Mouse (Mus musculus) frontal cortex, postnatal 36 days (tissue): ENCODE data around the gene Cux2.
A peak's percentile ranks its signal among the peaks of the same experiment; 100 is the strongest.

ENCODE experiments used
- DNase-seq, 2 experiments: peaks; one replicate each; pipeline ENCODE4 v3.0.0; 2022; ENCODE audit warnings: low spot score in 2 of 2

The Cux2 gene

DNA sequence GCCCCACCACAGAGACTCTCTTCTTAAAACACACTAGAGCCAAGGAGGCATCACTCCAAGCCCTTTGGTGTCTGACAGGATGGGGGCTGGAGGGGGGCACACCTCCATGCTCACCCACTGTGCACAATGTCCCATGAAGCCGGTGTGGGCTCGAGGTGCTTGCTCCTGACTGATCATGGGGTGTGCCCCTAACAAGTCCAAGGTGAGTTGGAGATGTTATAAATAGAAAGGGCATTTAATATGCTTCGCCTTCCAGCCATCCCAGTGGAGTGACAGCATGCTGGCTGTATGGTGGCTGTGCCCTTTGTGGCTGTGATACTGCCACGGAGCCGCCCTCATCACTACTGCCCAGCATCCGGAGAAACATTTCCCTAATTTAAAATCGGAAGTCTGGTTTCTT lies 87.5 kb downstream of the Cux2 start:
- DNase-seq, result no peak

DNA sequence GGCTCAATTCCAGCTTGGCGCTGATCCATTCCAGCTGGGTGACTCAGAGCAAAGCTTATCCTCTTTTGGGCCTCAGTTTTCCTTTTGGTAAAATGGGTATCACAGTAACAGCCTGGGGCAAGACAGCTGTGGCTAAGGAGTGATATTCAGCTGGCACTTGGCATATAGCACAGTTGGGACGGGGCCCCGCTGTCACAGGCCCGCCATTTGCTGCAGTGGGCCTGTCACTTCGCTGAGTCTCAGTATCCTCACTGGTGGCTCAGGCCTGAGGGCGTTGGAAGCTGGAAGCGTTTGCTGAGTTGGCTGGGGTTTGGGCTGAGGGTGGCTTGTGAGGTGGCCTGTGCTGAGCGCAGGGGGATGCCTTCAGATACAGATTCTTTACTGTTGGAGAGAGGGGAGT lies 88.6 kb downstream of the Cux2 start:
- no peak for DNase-seq

DNA sequence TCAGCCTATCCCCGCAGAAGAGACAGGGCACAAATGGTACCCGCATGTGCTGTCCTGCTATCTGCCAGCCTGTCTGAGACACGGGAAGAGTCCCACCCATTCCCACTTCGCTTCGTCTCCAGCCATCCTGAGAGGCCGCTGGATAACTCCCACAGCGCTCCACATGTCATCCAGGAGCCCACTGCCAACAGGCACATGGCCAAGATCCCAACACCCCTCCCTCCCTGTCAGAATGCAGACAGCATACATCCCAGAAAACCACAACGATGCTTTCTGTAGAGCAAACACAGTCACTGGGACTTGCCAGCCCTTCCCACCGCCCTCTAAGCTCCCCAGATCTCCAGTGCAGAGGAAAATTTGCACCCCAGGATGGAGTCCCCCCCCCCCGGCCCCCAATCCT lies 90.2 kb downstream of the Cux2 start:
- no peak for DNase-seq

DNA sequence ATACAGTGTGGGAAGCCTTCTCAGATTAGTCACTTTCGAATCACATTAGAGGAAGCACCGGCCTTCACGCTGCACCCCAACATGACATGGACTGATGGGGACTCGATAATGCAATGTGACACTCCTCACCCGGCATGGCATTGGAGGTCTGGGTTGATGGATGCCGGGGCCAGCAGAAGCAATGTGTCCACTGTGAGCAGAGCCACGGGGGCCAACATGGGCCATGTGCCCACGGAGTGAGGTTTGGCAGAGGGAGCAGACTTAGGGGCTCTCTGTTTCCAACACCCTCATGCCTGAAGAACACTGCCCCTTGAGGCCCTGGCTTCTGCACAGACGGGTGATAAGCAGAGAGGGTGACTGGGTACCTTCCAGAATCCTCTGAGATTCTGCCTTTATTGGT lies 91.4 kb downstream of the Cux2 start:
- DNase-seq, result no peak

DNA sequence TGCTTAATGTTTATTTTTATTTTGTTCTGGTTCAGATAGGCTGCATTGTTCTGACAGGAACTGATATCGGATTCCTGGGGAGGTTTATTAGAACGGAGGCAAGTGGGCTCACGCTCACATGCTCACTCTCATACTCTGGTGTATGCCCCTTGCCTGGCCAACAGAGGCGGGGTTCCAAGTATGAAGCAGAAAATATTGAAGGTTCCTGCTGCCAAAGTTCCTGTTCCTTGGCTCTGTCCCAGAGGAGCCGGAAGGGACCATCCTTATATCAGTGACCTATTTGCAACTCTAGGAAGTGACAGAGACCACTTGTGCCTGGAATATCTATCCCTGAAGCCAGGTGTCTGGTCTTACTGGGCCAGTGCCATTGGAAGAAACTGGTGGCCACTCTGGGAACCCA lies 94.1 kb downstream of the Cux2 start:
- no peak for DNase-seq

DNA sequence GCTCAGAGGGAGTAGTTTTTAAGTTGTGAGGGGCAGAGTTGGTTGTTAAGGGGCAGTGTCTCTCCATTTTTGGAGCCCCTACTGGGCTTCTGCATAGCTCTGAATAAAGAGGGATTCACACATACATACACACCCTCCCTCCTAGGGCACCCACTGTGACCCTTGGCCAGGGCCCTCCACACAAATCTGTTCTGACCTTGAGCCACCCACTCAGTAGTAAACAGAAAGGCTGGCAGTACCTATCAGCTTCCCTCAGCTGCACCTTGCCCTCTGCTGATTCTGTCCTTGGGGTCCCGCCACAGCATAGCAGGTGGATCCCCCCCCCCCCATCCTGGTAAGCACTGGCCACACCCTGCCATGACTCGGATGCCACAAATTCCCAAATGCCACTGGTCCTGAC lies 99.7 kb downstream of the Cux2 start:
- no peak for DNase-seq

DNA sequence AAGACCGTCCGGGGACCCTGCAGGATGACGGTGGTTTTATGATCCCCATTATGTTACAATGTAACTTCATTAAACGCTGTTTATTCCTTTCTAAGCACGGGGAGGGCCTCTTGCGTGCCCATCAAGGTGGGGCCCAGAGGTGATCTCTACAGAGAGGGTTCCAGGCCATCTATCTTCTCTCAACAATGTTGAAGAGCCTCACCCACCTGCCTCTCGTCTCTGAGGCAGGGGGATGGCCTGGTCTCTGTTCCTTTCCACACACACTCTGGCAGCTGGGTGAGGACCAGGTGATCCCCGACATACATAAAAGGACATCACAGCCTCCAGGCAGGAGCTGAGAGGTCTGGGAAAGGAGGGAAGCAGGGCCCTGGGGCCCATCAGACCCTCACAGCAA lies 100.9 kb downstream of the Cux2 start:
- DNase-seq, result no peak

DNA sequence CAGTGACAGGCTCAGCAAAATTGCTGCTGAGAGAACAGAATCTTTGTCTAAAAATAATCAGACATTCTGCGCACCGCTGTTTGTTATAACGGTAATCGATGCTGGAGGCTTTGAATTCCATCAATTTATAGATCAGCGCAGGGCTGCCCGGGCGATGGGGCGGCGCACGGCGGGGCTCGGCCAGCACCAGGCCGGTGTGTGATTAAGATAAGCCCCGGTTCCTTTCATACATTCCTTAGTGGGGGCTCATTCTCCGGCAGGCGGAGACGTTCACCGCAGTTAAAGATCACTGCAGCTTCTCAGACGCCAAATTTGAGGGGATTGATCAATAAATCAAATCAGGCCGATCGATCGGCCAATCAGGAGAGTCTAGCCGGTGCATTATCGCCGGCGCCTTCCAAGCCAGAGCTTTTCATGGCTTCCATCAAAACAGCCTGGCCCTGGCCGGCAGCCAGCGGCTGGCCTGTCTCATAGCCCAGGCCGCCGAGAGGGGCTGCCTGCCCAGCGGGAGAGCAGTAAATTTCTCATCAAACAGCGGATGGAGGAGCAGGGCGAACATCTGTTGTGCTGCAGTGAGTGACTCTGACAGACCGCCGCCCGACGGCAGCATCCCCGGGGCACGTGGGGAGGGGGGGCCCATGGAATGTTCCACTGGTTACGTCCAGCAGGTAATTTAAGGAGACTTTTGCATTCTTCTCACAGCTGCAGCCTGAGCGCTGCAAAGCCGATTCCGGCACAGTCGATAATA lies 101.4 kb downstream of the Cux2 start:
- DNase-seq, result no peak

DNA sequence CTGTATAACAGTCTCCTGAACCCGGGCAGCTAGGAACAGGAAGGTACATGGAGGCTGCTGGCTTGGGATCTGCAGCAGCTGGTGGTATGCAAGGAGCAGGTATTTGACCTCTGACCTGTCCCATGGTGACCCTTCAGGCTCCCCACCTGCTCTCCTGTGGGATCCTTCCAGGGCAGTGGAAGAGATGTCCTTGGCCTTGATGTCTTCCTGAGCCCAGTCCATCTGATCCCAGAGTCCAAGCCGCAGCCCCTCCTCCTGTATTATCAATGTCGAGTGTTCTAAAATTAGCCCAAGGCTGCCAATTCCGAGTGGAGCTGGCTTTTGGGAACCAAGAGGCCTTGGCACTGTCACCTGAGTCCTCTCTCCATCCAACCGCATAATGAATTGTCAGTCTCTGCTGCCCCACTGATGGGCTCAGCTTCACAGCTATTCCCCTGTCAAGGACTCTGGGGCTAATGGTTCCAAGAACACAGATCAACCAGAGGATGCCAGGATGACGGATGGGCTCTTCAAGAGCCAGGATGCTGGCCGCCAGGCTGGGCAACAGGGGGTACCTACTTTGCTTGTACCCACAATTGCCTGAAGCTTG lies 103.2 kb downstream of the Cux2 start:
- no peak for DNase-seq

DNA sequence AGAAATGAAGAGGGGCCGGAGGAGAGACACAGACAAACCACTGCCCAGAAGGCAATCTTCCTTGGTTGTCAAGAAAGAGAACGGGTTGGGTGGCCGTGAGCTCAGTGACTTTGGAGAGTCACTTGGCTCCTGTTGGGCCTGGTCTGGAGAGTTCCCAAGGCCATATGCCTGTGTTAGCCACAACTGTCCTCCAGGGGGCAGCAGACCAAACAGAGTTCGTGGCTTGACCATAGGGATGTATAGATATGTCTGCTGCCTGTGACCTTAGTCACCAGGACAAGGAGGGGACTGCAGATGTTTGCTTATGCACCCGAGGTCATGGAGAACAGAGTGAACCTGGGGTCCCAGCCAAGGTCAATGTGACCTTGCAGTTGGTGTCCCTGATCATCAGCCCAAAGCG lies 104.1 kb downstream of the Cux2 start:
- peak in 1 of 2 experiments; percentile 49 for DNase-seq

DNA sequence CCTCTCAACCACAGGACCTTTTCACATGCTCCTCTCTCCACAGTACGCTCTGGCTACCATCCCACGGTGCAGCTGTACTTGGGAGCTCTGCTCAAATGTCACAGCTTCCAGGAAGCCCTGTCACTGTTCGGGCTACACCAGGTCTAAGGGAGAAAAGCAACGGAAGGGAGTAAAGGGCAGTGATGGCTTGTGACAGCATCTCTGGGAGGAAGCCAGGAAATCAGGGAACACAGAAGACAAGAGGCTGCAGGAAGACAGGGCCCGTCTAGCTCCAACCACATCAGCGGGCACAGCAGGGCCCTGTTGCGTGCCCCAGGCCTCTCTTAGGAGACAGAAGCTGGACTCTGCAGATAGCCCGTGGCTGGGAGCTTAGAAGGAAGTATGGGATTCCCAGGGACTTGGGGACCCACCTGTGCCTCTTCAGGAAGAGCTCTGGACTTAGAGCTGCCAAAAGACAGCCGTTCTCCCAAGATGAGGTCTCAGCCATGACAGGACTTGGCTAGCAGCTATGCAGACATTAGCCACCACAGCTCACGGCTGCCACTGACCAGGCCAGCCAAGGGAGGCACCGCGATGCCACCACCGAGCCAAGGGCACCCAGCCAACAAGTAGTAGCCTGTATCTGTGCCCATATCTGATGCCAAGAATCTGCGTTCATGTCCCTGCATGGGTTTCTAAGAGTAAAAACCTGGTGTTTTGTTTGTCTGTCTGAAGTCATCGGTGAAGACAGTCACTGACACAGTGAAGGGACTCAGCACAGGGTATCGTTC lies 105.7 kb downstream of the Cux2 start:
- no peak for DNase-seq

DNA sequence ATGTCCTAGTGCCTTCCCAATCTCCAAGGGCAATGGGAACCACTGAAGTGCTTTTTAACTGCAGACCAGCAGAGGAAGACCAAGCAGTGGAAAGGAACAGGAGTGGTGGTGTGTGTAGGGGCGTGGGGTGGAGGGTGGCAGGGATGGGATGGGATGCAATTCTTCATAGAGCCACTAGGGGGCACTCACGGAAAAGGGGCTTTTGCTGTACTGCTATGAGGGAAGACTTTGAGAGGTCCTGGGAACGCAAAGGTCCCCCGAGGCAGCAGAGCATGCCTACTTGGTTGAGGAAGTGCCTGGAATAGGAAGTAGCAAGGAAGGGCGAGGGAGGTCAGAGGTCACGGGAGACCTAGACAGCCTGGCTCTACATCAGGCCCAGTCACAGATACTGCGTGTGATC lies 106.4 kb downstream of the Cux2 start:
- DNase-seq, result no peak

DNA sequence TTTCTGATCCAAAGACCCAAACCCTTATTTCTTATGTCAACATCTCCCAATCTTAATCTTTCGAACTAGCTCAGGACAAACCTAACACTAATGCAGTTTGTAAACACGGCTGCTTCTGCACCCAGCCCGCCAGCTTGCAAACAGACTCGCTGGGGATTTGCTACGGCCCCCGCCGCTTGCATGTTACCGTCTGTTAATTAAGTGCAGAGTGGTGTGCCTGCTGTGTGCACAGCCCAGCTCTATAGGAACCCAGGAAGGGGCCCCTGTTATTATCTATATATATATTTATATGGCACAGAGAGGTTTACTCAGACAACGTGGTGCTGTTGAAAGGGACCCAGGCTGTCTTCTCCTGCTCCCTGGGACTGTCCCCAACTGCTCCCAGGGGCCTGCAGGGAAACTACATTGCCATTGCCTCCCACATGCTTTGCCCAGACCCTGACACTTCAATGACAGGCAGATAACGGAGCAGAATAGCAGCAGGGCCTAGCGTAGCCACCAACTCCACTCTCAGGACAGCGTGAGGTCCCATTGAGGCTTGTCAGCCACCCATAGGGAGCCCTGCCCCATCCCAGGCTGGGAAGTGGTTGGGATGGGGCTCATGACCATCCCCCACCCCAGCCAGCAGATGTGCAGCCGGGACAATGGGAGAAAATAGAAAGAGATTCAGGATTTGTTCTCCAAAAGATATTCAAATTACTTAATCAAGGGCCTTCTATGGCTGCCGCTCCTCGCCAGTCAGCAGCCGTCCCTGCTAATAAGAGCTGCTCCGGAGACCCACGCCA lies 111.6 kb downstream of the Cux2 start:
- DNase-seq, result no peak

DNA sequence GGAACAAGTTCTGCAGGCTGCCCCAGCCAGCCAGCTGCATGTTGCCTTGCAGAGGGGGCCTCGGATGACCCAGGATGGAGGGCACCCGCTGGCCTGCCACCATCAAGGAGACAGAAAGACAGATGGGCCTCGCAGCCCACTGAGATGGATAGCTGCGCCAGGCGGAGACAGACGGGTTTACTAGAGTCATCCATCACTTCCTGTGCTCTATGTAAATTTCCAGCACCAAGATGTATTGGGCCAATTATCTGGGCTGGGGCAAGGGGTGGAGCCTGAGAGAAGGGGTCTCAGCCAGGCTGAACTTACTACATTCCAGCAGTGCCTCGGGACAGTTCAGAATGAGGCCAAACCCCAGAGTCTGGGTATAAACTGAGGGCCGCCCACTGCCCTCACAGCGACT lies 119.6 kb downstream of the Cux2 start:
- DNase-seq, result no peak

DNA sequence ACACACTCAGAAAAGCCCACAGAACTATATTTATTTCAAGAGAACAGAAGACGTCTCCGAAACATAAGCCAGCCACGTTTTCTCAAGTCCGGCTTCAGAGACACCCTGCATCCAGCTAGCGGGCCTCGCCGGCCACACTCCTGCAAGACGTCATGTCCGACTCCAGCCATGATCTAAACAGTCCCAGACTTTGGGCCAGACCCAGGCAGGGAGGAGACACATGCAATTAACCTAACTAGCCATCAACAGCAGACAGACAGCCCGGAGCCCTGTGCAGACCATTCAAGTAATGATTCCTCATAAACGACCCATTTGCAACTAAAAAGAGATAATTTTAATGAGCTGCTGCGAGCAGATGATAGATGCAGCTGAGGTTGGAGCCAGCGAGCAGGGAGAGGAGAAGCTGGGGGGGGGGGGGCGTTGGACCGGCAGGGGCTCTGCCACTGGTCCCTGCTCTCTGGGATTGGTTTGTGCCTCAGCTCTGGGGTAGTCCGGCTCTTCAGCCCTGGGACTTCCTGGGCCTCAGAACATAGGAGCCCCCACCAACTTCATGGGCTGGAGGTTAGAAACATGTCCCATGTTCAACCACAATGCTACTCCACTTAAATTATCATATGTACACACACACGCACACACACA lies 121.4 kb downstream of the Cux2 start:
- DNase-seq, result no peak

DNA sequence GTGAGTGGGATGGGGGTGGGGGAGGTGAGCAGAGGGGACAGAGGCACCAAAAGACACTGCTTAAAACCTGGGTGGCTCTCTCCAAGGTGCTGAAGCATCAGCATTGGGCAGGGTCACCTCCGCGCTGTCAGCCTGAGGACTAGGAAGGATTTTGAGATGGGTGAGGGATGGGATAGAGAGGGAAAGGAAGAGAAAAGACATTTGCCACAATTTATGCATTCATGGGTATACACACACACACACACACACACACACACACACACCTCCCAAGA lies 123.4 kb downstream of the Cux2 start:
- no peak for DNase-seq

DNA sequence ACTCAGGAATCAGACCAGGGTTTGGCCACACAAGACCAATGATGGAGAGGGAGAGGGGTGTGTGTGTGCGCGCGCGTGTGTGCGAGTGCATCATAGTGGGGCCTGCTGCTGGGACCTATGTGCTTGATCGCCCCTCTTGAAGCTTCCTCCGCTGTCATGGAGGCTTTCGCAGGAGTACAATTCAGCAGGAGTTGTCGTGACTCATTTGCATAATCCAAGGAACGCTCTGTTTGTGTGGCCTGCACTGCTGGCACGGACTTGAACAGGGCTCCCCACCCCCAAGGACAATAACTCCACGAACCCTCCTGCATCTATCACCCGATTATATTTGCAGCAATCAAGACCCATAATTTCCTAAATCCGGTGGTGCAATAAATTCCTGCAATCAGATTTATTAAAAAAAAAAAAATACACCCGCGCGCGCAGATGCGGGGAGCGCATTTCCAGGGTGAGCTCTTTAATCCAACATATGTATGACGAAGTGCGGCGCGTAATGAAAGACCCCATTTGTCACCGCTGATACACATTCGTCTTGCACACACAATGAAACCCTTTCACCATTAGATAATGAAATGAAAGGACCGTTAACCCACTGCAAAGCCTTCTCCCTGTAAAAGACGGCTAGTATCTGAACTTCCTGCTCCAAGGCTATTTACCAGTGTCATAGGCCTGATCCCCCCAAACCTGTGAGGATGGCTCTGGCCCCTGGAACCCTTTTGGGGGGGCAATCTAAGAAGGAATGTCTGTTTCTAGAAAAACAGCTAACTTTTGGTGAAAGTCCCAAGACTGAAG lies 124.0 kb downstream of the Cux2 start:
- no peak for DNase-seq

DNA sequence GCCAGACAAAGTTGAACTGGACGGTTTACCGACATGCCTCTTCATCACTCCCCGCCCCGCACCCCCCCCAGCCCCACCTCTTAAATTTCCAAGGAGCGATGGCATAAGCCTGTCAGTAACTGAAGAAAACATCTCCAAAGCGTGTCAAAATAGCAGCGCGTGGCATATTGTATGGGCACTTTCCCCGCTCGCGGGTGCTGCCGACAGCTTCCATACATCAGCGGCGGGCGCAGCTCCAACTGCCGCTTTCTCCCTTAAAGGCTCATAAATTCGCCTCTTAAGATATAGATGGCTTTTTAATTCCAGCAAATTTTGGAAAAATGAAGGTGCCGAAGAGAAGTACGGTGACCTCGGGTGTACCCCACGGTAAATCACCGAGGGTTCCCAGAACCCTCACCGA lies 124.6 kb downstream of the Cux2 start:
- peak; percentile 54 to 64 for DNase-seq

DNA sequence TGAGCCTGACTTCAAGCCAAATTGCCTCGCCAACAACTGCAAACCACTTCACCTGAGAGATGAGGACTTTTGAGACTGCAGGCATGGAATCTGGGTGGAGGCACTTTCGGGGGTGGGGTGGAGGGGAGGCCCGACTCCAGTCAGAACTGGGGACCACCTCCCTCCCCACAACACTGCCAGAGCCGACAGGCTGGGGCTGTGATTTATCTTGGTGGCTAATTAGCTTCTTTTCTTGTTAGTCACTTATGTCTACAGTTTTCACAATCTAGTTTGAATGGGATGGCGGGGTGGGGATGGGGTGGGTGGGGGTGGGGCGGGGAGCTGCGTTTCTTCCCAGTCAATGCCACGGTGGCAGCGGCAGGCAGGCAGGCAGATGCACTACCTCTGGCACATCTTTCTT lies 125.5 kb downstream of the Cux2 start:
- no peak for DNase-seq

DNA sequence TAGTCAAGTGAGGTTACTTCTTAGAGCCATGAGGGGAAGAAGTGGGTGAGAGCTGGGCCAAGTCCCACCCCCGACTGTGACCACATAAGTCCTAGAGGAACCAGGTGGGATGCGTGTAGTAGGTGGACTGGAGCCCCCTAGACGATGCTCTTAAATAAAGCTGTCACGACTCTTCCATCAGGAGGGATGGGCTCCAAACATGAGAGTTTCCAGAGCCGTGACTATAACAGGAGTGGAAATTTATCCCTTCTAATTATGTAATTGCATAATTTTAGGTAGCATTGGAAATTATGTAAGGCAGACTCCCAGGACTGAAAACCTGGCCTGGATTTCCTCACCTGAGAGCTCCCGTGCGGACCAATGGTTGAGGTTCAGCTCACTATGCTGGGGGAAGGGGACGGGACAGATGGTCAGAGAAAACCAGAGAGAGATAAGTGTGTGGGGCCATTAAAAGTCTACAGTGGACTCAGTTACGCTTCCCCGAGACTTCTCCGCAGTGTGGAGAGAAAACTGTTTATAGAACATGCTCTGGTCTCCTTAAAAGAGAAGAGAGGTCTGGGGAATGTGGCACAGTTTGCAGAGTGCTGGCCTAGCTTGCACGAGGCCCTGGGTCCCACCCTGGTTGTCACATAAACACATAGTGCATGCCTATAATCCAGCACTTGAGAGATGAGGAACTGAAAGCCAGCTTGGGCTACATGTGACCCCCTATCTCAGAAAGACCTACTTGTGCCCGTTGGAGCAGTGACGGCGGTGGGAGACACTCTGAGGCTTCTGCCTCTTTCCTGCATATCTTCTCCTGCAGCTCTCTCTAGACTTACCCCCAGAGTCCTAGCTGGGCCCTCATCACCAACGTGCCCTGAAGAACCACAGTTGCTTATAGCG lies 126.7 kb downstream of the Cux2 start:
- peak; percentile 36 to 48 for DNase-seq
